Mouse (Mus musculus) embryonic fibroblast, embryonic 13.5 days (primary cell): Measurements from ENCODE around the gene Adgrf1.

Experiments used
- CTCF ChIP-seq: IDR thresholded peaks from 2 replicates; pipeline ENCODE4 v1.5.1; 2011; ENCODE audit warnings: mild to moderate bottlenecking, control low read depth, low read length, moderate library complexity, borderline replicate concordance; ENCODE audit not compliant: insufficient read depth
- POLR2A ChIP-seq: IDR thresholded peaks from 2 replicates; pipeline ENCODE4 v1.6.1; 2011; ENCODE audit warnings: low read depth, mild to moderate bottlenecking, control low read depth, low read length, moderate library complexity

DNA sequence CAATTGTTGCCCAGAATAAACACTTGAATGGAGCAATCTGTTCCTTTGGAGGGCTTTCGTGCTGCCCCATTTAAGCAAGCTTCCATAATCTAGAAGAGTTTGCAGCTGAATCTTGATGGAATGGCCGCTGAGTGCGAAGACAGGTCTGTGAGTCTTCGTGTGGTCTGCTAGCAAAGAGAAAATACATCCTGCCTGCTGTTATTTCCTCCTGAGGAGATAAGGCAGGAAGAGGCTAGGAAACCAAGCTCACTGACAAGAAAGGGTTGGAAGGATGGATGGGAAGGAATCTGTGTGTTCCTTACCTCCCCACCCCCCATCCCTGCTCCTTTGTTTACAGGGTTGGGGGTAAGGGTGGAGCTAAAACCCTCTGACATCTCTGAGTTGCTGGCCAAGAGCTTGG lies 103.9 kb downstream of the Adgrf1 start:
- no peak for TF ChIP-seq POLR2A
- TF ChIP-seq CTCF: no peak
